Mouse (Mus musculus) liver, postnatal 0 days (tissue): ENCODE measurements around the gene Polr1d. TPM values are rescaled to one million over a fixed set of nuclear protein-coding genes. Genes with fewer than 3 reads are reported as not detected.
A peak's percentile ranks its signal among the peaks of the same experiment; 100 is the strongest.

Experiments
- ATAC-seq: fragments of 200-750 bp; cut with Nextera tagmentation; 2 replicates; pipeline ENCODE4 v1.8.0; 2017; ENCODE audit warnings: mild to moderate bottlenecking, moderate library complexity
- DNase-seq: peaks from one replicate; pipeline ENCODE4 v3.0.0-alpha.2; 2016
- H3K27ac ChIP-seq: fragments of 300-500 bp; sonication (generic); 2 replicates; pipeline ENCODE4 v1.5.1; 2014; ENCODE audit warnings: antibody characterized with exemption, moderate library complexity, mild to moderate bottlenecking, low read depth
- H3K27me3 ChIP-seq: fragments of 300-500 bp; sonication (generic); 2 replicates; pipeline ENCODE4 v1.6.1; 2014; ENCODE audit warnings: low read length, control low read depth, mixed read lengths; ENCODE audit not compliant: insufficient read depth
- H3K36me3 ChIP-seq: fragments of 300-500 bp; sonication (generic); replicated peaks from 2 replicates; pipeline ENCODE4 v1.6.1; 2014; ENCODE audit warnings: mild to moderate bottlenecking, control low read depth, low read length, moderate library complexity, mixed read lengths; ENCODE audit not compliant: insufficient read depth
- H3K4me1 ChIP-seq: fragments of 300-500 bp; sonication (generic); 2 replicates; pipeline ENCODE4 v1.6.1; 2014; ENCODE audit warnings: antibody characterized with exemption, mild to moderate bottlenecking, control low read depth; ENCODE audit not compliant: insufficient read depth
- H3K4me2 ChIP-seq: fragments of 300-500 bp; sonication (generic); 2 replicates; pipeline ENCODE4 v1.6.1; 2014; ENCODE audit warnings: low read depth, mild to moderate bottlenecking, low read length, moderate library complexity, mixed read lengths
- H3K4me3 ChIP-seq: fragments of 300-500 bp; sonication (generic); 2 replicates; pipeline ENCODE4 v1.5.1; 2014; ENCODE audit warnings: low read depth, low read length
- H3K9ac ChIP-seq: fragments of 300-500 bp; sonication (generic); replicated peaks from 2 replicates; pipeline ENCODE4 v1.6.1; 2014; ENCODE audit warnings: mild to moderate bottlenecking, moderate library complexity
- H3K9me3 ChIP-seq: fragments of 300-500 bp; sonication (generic); 2 replicates; pipeline ENCODE4 v1.6.1; 2016; ENCODE audit warnings: mild to moderate bottlenecking, control low read depth, low read length, mixed read lengths
- CTCF ChIP-seq: sonication (generic); IDR thresholded peaks from 2 replicates; pipeline ENCODE4 v1.5.1; 2016; ENCODE audit warnings: antibody characterized with exemption, low read depth
- EP300 ChIP-seq: IDR thresholded peaks from 2 replicates; pipeline ENCODE4 v1.6.1; 2016; ENCODE audit warnings: antibody characterized with exemption, low read depth, mild to moderate bottlenecking
- WGBS: fragments of 180-500 bp; shearing (Covaris S2); extraction: QIAGEN DNeasy Blood & Tissue Kit; methylation state at CpG from one replicate; pipeline ENCODE4 v1.1.7; 2014; ENCODE audit not compliant: insufficient replicate concordance; 5-methylcytosine and 5-hydroxymethylcytosine counted together
- polyA plus RNA-seq: library from polyadenylated mRNA; unstranded; fragments of >200 nt; fragmentation: Nextera tagmentation; extraction: Ambion mirVana; gene quantifications from 2 replicates; pipeline ENCODE4 v1.2.1, GENCODE M21; 2015

Polr1d gene
- polyA plus RNA-seq, 1 experiment from 2014 or later, result 72.9 TPM

DNA sequence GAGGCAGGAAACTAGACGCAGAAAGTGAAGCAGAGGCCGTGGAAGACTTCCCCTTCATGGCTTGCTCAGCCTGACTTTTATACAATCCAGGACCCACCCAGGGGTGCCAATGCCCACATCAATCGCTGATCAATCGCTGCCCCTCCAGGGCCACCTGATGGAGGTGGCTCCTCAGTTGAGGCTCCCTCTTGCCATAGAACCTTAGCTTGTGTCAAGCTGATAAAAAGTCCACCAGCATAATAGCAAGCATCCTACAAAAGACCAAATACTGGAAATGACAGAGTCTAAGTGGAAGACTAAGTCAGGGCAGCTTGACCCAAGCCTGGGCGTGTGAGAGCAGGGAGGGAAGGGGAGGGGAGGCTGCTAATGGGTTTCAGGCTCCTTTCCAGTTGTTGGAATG, 40.2 kb upstream of the Polr1d start:
- Histone ChIP-seq H3K9ac (no peak overlapping the region), H3K4me2 (no peak overlapping the region), H3K36me3 (peaks cover 19% of the 10 kb centered on the region), H3K4me1 (peaks cover 3% of the 10 kb centered on the region; the same call in 1 of the 2 replicates), H3K27me3 (no peaks in the 10 kb centered on the region), H3K9me3 (no peaks in the 10 kb centered on the region), H3K27ac (peak overlapping the region; percentile 22; the same call in 1 of the 2 replicates), H3K4me3 (no peak overlapping the region)
- TF ChIP-seq CTCF (no peak), EP300 (no peak)
- no peak for DNase-seq
- WGBS, result 78% methylated on average over 5 of the region's 5 CpGs
- no peak for ATAC-seq

DNA sequence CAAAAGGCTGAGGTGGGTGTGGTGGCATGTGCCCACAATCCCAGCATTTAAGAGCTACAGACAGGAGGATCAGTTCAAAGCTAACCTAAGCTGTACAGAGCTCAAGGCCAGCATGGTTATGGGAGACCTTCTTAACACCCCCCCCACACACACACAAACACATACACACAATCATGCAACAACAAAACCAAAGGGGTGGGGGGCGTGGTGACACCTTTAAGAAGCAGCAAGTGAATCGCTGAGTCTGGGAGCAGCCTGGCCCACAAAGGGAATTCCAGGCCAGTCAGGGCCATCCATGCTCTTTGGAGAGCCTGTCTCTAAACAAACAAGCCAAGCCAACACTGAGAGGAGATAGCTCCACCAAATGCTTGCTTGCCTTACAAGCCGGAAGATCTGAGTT, 39.2 kb upstream of the Polr1d start:
- H3K4me2 ChIP-seq, result no peak overlapping the region
- H3K9me3 ChIP-seq, result no peaks in the 10 kb centered on the region
- H3K36me3 ChIP-seq, result peaks cover 19% of the 10 kb centered on the region
- H3K27me3 ChIP-seq, result no peaks in the 10 kb centered on the region
- ATAC-seq, result no peak
- TF ChIP-seq EP300 (no peak), CTCF (no peak)
- 51% methylated on average over 3 of the region's 3 CpGs for WGBS
- DNase-seq, result no peak
- no peak overlapping the region for H3K4me3 ChIP-seq
- H3K27ac ChIP-seq, result no peak overlapping the region
- no peak overlapping the region for H3K9ac ChIP-seq
- H3K4me1 ChIP-seq, result peaks cover 3% of the 10 kb centered on the region; the same call in 1 of the 2 replicates

DNA sequence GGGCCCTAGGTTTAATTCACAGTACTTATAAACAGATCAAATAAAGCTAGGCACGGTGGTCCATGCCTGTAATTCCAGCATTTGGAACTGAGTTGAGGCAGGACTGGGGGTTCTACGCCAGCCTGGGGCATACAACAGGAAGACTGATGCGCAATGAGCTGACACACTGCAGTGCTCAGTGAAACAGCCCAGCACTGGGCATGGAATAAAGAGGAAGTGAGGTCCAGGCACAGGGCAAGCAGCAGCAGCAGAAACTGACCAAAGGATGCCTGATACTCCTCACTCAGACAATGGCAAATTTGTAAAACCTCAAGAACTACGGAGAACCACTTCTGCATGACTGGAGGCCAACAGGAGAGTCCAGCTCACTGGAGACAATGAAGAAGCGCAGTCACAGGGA, 37.5 kb upstream of the Polr1d start:
- Histone ChIP-seq H3K27me3 (no peaks in the 10 kb centered on the region), H3K4me2 (no peak overlapping the region), H3K27ac (no peak overlapping the region), H3K9me3 (no peaks in the 10 kb centered on the region), H3K4me3 (no peak overlapping the region), H3K9ac (no peak overlapping the region), H3K36me3 (peaks cover 18% of the 10 kb centered on the region), H3K4me1 (peaks cover 3% of the 10 kb centered on the region; the same call in 1 of the 2 replicates)
- ATAC-seq (no peak), DNase-seq (no peak)
- 74% methylated on average over 5 of the region's 5 CpGs for WGBS
- TF ChIP-seq EP300 (no peak), CTCF (no peak)

DNA sequence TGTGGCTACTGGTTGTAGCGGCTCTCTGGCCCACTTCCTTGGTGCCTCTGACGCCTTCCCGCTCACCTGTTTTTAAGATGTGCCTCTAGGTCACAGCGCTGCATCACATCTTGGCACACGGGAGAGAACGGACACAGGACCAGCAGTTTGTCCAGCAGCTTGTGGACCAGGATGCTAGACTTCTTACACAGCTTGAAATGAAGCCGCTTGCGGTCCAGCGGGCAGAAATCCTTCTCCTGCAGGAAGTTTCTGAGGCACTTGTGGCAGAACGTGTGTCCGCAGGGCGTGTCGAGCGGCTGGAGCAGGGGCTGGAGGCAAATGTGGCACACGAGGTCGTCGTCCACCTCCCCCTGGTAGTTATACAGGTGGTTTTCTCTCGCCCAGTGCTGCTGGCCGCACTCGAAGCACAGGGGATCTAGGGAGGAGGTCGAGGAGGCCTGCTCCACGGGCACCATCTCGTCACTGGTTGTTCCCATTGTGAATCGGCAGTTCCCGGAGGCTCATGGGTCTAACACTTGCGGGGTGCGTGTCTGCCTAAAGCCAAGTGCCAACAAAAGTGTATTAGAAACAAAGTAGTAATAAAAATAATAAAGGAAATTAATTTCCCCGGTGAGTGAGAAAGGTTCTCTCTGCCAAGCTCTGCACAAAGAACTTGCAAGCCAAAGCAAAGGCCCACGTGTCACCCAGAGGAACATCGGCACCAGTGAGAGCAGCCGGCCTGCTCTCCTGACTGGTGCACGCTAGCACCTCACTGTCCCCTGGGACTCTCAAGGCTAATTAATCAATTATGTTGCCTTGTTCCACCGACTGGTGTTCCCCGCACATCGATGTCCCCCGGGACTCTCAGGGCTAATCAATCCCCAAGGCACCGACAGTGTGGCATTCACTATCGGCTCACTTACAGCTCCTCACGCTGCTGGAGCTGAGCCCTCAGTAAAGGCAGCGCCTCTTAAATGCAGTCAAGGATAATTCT, 34.6 kb upstream of the Polr1d start:
- TF ChIP-seq EP300, result no peak
- no peak for TF ChIP-seq CTCF
- no peak for ATAC-seq
- H3K4me1 ChIP-seq, result peaks cover 3% of the 10 kb centered on the region; the same call in 1 of the 2 replicates
- H3K9ac ChIP-seq, result no peak overlapping the region
- H3K4me3 ChIP-seq, result no peak overlapping the region
- no peak overlapping the region for H3K4me2 ChIP-seq
- DNase-seq, result no peak
- peaks cover 14% of the 10 kb centered on the region for H3K36me3 ChIP-seq
- H3K27ac ChIP-seq, result no peak overlapping the region
- WGBS, result 84% methylated on average over 40 of the region's 40 CpGs
- H3K27me3 ChIP-seq, result no peaks in the 10 kb centered on the region
- no peaks in the 10 kb centered on the region for H3K9me3 ChIP-seq

DNA sequence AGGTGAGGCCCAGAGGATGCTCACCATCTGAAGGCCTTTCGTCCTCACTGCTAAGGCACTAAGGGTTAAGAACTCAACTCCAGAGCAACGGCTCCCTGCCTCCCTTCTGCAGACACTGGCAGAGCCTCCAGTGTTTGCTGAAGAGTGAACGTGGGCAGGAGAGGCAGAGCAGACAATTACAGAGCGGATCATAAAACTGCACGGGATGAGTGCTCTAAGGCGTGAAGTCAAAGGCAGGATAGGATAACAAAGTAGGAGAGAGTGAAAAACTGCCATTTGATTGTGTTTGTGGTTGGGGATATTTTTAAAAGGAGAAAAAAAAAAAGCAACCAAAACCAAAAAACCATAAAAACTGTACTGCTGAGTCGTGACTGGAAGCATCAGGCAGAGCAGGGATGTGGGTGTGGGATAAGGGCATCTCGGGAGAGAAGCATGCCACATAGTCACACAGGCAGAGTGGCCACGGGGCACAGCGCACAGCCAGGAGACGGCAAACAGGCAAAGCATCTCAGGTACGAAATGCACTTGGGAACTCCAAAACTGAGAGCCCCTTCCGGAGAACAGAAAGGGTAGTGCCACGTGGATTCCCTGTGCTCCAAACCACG, 33.5 kb upstream of the Polr1d start:
- Histone ChIP-seq H3K4me2 (no peak overlapping the region), H3K4me3 (no peak overlapping the region), H3K27ac (no peak overlapping the region), H3K9ac (no peak overlapping the region), H3K9me3 (no peaks in the 10 kb centered on the region), H3K27me3 (no peaks in the 10 kb centered on the region), H3K36me3 (peaks cover 14% of the 10 kb centered on the region), H3K4me1 (peaks cover under 1% of the 10 kb centered on the region; the same call in 1 of the 2 replicates)
- DNase-seq, result no peak
- TF ChIP-seq EP300 (no peak), CTCF (no peak)
- no peak for ATAC-seq
- WGBS, result 72% methylated on average over 15 of the region's 15 CpGs

DNA sequence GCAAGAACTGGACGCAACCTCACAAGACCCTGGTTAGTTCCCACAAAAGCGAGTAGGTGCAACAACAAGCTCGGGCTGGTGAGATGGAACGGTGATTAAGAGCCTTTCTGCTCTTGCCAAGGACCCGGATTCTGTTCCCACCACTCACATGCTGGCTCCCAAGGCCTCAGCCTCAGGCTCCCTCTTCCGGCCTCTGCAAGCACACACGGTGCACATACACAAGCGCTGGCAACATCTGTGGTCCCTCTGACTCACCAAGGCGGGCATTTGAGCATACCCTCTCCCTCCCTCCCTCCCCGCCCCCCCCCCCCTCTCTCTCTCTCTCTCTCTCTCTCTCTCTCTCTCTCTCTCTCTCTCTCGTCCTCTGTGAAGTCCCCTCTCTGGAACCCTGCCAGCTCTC, 31.5 kb upstream of the Polr1d start:
- no peak for DNase-seq
- ATAC-seq, result no peak
- Histone ChIP-seq H3K4me1 (0 out of 2 replicates have a peak, but pooled peaks cover 6% of the 10 kb centered on the region), H3K4me2 (no peak overlapping the region), H3K27ac (no peak overlapping the region), H3K27me3 (no peaks in the 10 kb centered on the region), H3K9ac (no peak overlapping the region), H3K36me3 (peaks cover 14% of the 10 kb centered on the region), H3K4me3 (no peak overlapping the region), H3K9me3 (no peaks in the 10 kb centered on the region)
- TF ChIP-seq CTCF, result no peak
- no peak for TF ChIP-seq EP300
- 80% methylated on average over 9 of the region's 11 CpGs for WGBS
